Mouse (Mus musculus): ENCODE results near the gene C1ql4.

DNA sequence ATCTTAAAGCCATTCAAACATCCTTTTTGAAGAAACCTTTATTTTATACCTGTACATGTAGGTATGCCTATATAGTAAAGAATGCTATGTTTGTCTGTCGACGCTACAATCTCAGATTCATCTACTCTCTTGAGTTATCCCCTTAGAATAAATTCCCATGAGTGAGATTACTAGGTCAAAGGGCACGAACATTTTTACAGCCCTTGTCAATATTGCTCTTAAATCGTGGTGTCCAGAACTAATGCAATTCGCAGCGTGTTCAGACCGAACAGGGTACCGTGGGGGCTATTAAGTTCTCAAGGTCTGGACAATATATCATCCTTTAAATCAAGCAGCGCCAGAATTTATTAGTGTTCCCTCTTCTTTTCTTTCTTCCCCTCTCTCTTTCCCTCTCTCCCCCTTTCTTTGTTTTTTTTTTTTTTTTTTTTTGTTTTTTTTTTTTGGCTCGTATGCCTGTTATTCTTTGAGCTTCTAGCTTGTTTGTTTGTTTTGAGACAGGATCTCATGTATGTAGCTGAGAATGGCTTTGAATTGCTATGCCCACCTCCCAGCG is 25.3 kb upstream of the C1ql4 start:
- TF ChIP-seq GATA1 (IDR thresholded peaks at IDR 0.05; ENCODE audit: borderline replicate concordance, low read length) (no peak), FLI1 (IDR thresholded peaks at IDR 0.05; ENCODE audit: low read length) (no peak)
